ENCODE assay signal across 24 mouse cellular contexts in genomic region chr10:10744097-10744496, GRCm38 (mm10).
"Had no signal": no experiment of that assay in that cellular context is flagged by ENCODE, and none has a peak within 500 bp of the region (broad histone marks: within the 10 kb centered on the region; RNA-seq: fewer than 3 reads in every experiment).

No protein-coding gene starts in this region.

- H3K9me3 ChIP-seq: kidney, embryonic 15.5 days; limb, embryonic 10.5 days; limb, embryonic 13.5 days; megakaryocyte, embryonic 14.5 days; midbrain, embryonic 10.5 days; midbrain, embryonic 13.5 days; neural tube, embryonic 12.5 days; neural tube, embryonic 15.5 days; stomach, embryonic 15.5 days had no signal

- H3K27ac ChIP-seq: kidney, embryonic 15.5 days; limb, embryonic 10.5 days; limb, embryonic 13.5 days; liver, embryonic 14.5 days; midbrain, embryonic 10.5 days; midbrain, embryonic 13.5 days; neural tube, embryonic 12.5 days; neural tube, embryonic 15.5 days; stomach, embryonic 15.5 days had no signal

- H3K4me3 ChIP-seq: kidney, embryonic 15.5 days; limb, embryonic 10.5 days; limb, embryonic 13.5 days; megakaryocyte, embryonic 14.5 days; midbrain, embryonic 10.5 days; midbrain, embryonic 13.5 days; neural tube, embryonic 12.5 days; neural tube, embryonic 15.5 days; stomach, embryonic 15.5 days had no signal

- ATAC-seq: liver, postnatal 0 days; midbrain, embryonic 13.5 days; midbrain, embryonic 16.5 days had no signal

- H3K4me2 ChIP-seq: kidney, embryonic 15.5 days; limb, embryonic 13.5 days; lung, embryonic 14.5 days; midbrain, embryonic 13.5 days; neural tube, embryonic 12.5 days; neural tube, embryonic 15.5 days; stomach, embryonic 15.5 days had no signal

- H3K4me1 ChIP-seq: kidney, embryonic 15.5 days; limb, embryonic 10.5 days; limb, embryonic 13.5 days; megakaryocyte, embryonic 14.5 days; midbrain, embryonic 10.5 days; midbrain, embryonic 13.5 days; neural tube, embryonic 12.5 days; neural tube, embryonic 15.5 days; stomach, embryonic 15.5 days had no signal

- DNase-seq: kidney, adult 11 months; kidney, adult 8-10 months; kidney, postnatal 10 days; kidney, postnatal 36 days; liver; liver, postnatal 0 days; lung, embryonic 14.5 days; lung, postnatal 10 days; lung, postnatal 4 days; retina, postnatal 1 day; right cerebral cortex, postnatal 25 days; spleen, adult 18-20 months; thymus, postnatal 25 days had no signal

- H3K27me3 ChIP-seq: kidney, embryonic 15.5 days; limb, embryonic 13.5 days; megakaryocyte, embryonic 14.5 days; midbrain, embryonic 13.5 days; neural tube, embryonic 12.5 days; neural tube, embryonic 15.5 days; stomach, embryonic 15.5 days had no signal

- H3K9ac ChIP-seq: kidney, embryonic 15.5 days; limb, embryonic 13.5 days; liver, embryonic 14.5 days; liver, postnatal 0 days; lung, embryonic 14.5 days; midbrain, embryonic 13.5 days; neural tube, embryonic 12.5 days; neural tube, embryonic 15.5 days; stomach, embryonic 15.5 days had no signal

- H3K36me3 ChIP-seq: kidney, embryonic 15.5 days; limb, embryonic 10.5 days; limb, embryonic 13.5 days; midbrain, embryonic 10.5 days; midbrain, embryonic 13.5 days; neural tube, embryonic 12.5 days; neural tube, embryonic 15.5 days; stomach, embryonic 15.5 days had no signal
